Mouse (Mus musculus) cortical plate, adult 2 months (tissue): Measurements from ENCODE around the gene Fam189a1.

Experiments
- CTCF ChIP-seq: fragments of 200-500 bp; IDR thresholded peaks from 2 replicates; pipeline ENCODE4 v1.5.1; 2011; ENCODE audit warnings: mild to moderate bottlenecking, control low read depth, low read length; ENCODE audit not compliant: insufficient read depth; ENCODE audit errors: extremely low read depth
- POLR2A ChIP-seq: fragments of 200-500 bp; IDR thresholded peaks from 2 replicates; pipeline ENCODE4 v1.6.1; 2011; ENCODE audit warnings: mild to moderate bottlenecking, low read length, control low read depth; ENCODE audit not compliant: insufficient read depth; ENCODE audit errors: extremely low read depth

GRCm38 (mm10) chr7:64776708-64777489 is 379.5 kb downstream of the Fam189a1 start:
- TF ChIP-seq CTCF (no peak), POLR2A (no peak)
